Mouse (Mus musculus): Measurements from ENCODE around the gene Ceacam9.
A peak's percentile ranks its signal among the peaks of the same experiment; 100 is the strongest.

The Ceacam9 gene

DNA sequence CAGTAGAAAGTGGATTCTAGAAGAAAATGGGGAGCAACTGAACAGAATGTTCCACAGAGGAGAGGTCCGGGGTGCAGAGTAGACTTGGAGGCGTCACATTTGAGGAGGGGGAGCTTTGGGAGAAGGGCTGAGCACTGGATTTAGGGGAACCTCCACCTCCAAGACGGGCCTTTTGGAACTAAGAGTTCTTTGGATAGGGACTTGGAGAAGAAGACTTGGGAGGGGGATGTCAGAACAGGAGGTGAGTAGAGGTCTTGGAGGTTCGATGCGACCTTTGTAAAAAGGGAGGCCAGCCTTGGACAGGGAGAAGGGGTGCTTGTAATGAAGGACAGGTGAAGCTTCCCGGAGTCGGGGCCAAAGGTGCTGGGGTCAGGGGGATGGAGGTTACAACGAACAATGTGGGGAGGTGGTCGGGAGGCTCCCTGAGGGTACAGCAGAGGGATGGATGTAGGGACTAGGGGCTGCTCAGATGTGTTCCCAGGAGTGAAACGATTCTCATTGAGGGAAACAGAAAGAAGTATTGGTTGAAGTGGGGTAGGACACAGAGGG lies 17.4 kb downstream of the Ceacam9 start:
- no peak for DNase-seq (ENCODE audit: low spot score)

DNA sequence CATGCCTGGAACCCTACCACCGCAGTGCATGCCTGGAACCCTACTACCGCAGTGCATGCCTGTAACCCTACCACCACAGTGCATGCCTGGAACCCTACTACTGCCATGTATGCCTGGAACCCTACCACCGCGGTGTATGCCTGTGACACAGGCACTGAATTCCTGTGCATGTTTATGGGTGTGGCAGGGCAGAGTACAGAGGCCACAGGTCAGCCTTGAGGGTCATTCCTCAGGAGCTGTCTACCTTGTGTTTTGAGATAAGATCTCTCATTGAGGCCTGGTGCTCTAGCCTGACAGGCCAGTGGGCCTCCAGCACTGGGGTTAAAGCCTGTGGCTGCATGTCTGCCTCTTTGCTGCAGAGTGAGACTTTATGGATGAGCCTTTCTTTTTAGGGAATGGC lies 23.6 kb downstream of the Ceacam9 start:
- DNase-seq (ENCODE audit: low spot score): no peak

DNA sequence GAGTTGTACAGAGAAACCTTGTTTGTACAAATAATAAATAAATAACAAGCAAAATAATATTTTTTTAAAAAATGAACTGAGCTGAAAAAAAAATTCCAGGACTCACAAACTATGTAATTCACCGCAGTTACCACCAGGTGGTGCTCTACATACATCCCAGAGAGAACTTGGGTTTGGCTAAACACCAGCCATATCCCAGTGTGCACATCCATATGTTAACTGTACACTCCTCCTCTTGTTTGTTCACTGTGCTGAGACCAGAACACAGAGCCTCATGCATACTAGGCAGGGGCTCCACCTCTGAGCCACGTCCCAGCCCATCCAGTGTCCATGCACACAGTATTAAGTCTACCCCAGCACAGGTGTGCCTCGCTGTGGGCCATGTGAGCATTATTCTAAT lies 24.4 kb downstream of the Ceacam9 start:
- peak; percentile 64 for DNase-seq (ENCODE audit: low spot score)

DNA sequence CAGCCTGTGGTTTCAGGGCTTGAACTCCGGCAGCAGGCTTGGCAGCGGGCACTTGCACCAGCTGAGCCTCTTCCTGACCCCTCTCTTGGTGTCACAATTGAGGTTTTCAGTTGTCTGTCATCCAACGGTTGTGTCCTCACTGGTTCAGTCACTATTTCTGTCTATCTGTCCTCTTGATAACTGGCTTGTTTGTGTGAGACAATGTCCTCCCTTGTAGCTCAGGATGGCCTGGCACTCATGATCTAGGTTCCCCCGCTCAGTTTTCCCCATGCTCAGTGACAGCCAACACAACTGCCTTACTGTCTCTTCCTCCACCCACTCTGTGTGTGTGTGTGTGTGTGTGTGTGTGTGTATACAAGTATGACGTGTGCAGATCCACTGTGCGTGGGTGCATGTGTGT lies 25.9 kb downstream of the Ceacam9 start:
- DNase-seq (ENCODE audit: low spot score): no peak

DNA sequence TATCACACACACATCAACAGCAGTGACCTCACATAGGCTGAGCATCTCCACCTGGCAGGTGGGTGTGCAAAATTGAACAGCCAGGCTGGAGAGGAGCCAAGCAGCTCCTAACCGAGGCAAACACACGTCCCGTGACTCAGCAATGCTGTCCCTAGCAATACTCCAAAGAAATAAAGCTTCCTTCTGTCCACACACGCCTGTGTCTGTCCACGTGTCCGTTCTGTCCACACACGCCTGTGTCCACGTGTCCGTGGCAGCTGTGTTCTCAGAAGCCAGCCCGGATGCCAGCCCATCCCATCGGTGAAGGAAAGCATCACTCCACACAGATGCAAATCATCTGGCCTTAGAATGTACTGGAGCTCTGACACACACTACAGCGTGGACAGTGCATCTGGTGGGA lies 30.3 kb downstream of the Ceacam9 start:
- peak; percentile 44 for DNase-seq (ENCODE audit: low spot score)

DNA sequence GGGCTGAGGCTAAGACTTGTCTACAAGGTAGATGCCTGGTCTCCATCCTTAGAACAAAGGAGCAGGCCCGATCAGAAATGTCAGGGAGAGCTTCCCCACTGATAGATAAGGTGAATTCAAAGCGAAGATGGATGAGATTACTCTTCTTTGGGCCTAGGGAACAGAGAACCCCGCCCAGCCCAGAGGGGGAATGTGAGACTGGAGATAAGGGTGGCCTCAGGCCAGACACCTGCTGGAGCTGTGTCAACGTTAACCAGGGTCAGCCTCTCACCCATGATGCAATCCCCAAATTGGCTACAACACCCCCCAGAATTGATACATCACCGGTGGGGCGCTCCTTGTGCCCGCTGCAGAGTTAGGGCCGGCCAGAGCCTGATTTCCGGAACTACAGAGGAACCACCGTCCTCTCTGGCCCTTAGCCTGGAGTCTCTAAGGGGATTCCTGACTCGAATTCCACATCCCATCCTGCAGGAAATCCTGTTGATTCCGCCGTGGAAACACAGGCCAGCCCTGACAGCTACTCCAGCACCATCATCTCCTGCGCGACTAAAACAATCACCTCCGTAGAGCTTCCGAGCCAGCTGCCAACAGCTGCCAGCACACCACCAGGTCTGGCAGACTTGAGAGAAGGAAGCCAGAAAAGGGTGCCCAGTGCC lies 33.8 kb downstream of the Ceacam9 start:
- peak; percentile 53 for DNase-seq (ENCODE audit: low spot score)

DNA sequence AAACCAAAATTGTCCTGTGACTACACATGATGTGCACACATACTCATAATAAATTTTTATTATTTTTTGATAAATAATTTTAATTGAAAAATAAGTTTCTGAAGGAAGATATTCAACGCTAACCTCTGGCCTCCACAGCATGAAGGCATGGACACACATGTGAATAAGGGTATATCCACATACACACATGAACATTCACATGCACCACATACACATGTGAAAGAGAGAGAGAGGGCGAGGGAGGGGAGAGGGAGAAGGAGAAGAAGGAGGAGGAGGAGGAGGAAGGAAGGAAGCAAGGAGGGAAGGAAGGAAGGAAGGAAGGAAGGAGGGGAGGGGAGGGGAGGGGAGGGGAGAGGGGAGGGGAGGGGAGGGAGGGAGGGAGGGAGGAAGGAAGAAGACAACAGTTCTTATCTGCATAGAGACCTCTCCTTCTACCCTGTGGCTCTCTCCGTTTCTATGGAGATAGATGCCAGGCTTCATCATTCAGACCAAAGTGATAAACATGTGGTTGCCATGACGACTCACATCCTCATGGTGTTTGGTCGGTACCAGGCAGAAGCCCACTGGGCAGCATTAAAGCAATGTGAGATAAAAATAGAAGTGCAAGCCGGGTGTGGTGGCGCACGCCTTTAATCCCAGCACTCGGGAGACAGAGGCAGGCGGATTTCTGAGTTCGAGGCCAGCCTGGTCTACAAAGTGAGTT lies 37.3 kb downstream of the Ceacam9 start:
- DNase-seq (ENCODE audit: low spot score): no peak

DNA sequence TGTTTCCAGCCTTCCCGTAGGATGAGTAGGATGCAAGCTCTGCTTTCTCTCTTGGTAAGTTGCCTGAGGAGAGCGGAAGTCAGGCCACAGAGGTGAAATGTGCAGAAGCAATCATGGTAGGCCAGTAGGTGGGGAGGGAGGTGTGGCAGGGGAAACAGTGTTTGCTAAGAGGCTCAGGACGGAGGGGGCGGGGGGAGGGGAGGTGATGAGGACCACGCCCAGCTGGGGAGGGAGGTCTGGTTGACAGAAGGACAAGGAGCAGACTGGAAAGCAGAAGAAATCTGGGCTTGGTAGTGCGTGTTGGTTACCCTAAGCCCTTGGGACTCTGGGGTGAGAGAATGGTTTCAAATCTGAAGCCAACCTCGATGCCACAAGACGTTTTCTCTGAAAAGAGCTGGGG lies 38.6 kb downstream of the Ceacam9 start:
- DNase-seq (ENCODE audit: low spot score): peak; percentile 57

DNA sequence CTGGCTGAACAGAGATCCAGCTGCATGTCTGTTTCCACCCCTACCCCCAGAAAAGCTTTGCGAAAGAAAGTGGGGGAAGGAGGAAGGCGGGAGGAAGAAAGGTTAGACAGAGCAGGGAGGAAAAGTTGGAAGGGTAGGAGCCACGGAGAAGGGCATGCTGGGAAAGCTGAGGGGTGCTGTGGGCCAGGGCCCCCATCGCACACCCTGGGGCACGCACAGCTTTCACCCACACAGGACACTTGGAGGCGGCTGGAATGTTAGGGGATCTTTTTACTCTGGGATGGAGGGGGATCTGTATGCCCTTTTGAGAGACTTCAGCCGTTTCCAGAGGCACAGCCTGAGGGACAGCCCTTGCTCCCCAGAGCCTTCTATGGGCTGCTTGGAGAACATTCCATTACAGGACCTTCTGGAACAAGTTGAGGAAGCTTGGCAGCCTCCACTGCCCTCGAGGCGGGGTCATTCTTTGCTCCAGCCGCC lies 39.3 kb downstream of the Ceacam9 start:
- DNase-seq (ENCODE audit: low spot score): peak; percentile 81

DNA sequence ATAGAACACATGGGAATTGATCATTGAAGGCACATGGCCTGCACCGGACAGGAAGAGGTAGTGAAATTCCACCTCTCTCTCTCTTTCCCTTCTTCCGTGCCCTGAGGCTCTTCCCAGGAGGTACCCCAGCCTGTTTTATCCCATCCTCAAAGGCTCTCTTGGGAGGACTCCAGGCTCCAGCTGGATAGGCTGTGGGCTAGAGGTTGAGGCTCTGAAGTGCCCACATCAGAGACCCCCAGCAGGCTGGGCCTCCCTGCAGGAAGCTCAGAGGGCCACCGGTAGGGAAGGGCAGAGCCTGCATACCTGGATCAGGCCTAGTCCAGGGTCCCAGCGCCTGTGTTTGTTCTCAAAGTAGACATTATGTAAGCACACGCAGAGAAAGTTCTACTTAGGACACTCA lies 39.9 kb downstream of the Ceacam9 start:
- peak; percentile 32 for DNase-seq (ENCODE audit: low spot score)

DNA sequence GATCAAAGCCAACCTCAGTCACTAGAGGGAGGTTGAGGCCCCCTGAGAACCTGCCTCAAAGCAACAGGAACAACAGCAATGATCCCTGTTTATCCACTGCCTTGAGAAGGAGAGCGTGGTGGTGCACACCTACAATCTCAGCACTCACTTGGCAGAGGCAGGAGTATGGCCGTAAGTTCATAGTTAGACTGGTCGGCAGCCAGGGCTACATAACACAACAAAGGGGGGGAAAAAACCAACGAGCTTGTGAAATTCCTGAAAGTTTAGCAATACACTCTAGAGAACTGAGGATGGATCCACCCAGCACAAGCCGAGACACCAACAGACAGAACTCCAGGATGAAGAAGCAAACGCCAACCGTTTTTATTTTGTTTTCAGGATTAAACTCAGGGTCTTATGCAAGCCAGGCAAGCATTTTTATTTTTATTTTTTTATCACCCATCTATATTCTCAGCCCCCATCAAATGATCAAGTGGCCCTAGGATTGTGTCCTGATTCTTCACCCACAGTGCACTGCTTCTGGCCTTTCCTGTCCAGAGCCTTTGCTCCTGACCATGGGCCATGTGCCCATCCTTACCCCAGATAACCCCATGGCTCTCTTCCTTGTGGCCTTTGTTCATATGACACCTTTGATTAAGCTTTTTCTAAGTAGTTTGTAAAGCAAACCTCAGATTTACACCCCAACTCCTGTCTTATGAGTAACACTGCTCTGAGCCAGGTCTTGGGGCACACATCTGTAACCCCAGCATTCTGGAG lies 41.9 kb downstream of the Ceacam9 start:
- peak; percentile 55 for DNase-seq (ENCODE audit: low spot score)

DNA sequence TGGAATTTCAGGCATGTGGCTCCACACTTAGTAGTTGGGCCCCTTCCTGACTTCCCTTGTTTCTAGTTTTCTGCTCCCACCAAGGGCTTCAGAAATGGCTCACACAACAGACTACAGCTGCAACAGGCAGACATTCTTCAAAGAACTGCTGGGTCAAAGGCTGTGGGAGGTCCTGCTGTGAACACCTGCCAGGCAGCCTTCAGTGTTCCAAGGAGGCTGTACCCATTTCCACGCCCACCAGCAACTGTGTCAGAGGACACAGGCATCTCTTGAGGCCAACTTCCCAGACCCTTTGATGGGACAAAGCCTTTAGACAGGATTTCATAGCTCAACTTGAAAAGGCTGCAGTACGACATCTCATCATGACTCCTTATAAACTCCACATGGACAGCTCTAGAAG lies 44.7 kb downstream of the Ceacam9 start:
- no peak for DNase-seq (ENCODE audit: low spot score)

Measured in lung, postnatal 25 days (tissue).